Mouse (Mus musculus) forebrain, embryonic 16.5 days (tissue): ENCODE results near the gene Smim7. TPM values are rescaled to one million over a fixed set of nuclear protein-coding genes. Genes with fewer than 3 reads are reported as not detected.

ENCODE experiments used
- ATAC-seq: fragments of 200-750 bp; cut with Nextera tagmentation; 2 replicates; pipeline ENCODE4 v1.8.0; 2017; ENCODE audit warnings: mild to moderate bottlenecking, moderate library complexity
- H3K27ac ChIP-seq: fragments of 300-500 bp; sonication (generic); 2 replicates; pipeline ENCODE4 v1.5.1; 2014; ENCODE audit warnings: low read length, control low read depth
- H3K27me3 ChIP-seq: fragments of 300-500 bp; sonication (generic); replicated peaks from 2 replicates; pipeline ENCODE4 v1.6.1; 2014; ENCODE audit warnings: low read length; ENCODE audit not compliant: control insufficient read depth, insufficient read depth
- H3K36me3 ChIP-seq: fragments of 300-500 bp; sonication (generic); 2 replicates; pipeline ENCODE4 v1.6.1; 2014; ENCODE audit not compliant: control insufficient read depth, insufficient read depth
- H3K4me1 ChIP-seq: fragments of 300-500 bp; sonication (generic); replicated peaks from 2 replicates; pipeline ENCODE4 v1.6.1; 2014; ENCODE audit warnings: low read length; ENCODE audit not compliant: control insufficient read depth, insufficient read depth
- H3K4me2 ChIP-seq: fragments of 300-500 bp; sonication (generic); 2 replicates; pipeline ENCODE4 v1.6.1; 2014; ENCODE audit warnings: mild to moderate bottlenecking, low read length, control low read depth
- H3K4me3 ChIP-seq: fragments of 300-500 bp; sonication (generic); replicated peaks from 2 replicates; pipeline ENCODE4 v1.5.1; 2014; ENCODE audit warnings: mild to moderate bottlenecking, low read length, control low read depth
- H3K9ac ChIP-seq: fragments of 300-500 bp; sonication (generic); replicated peaks from 2 replicates; pipeline ENCODE4 v1.6.1; 2014; ENCODE audit warnings: low read depth, low read length, control low read depth
- H3K9me3 ChIP-seq: fragments of 300-500 bp; sonication (generic); 2 replicates; pipeline ENCODE4 v1.6.1; 2016; ENCODE audit warnings: low read length; ENCODE audit not compliant: control insufficient read depth
- WGBS: fragments of 180-500 bp; shearing (Covaris S2); extraction: QIAGEN DNeasy Blood & Tissue Kit; methylation state at CpG from one replicate; pipeline ENCODE4 v1.1.7; 2014; 5-methylcytosine and 5-hydroxymethylcytosine counted together
- polyA plus RNA-seq: library from polyadenylated mRNA; unstranded; fragments of >200 nt; fragmentation: Nextera tagmentation; extraction: Ambion mirVana; gene quantifications from 2 replicates; pipeline ENCODE4 v1.2.1, GENCODE M21; 2015

Smim7 gene
- polyA plus RNA-seq, 1 experiment from 2014 or later: 129 TPM

DNA sequence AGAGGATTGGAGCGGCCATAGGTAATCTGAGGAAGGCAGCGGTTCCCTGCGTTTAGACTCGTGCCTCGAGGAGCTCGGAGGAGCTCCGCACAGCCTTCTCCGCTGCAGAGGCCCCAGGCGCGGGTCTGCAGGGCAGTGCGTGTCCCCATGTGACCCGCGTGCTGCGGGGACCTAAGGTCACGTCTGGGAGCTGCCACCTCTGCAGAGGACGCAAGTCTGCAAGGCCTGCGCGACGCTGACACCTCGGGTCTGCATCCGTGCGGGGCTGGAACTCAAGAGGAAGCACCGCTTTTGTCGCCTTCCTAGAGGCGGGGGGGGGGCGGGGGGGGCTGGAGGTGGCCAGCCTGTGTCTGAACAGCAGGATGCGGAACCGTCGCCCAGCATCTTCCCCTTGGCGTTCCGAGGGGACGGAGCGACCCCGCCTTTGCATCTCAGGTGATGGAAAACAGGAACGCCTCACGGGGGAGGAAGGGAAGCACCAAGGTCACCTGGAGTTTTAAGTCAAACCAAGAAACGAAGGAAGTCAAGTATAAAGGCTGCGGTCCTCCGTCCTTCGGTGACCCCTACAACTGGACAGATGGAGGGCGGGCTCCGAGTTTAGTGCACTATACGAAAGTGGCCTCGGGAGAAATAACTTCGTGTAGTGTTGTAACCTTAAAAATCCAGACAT lies 22.1 kb downstream of the Smim7 start:
- H3K4me3 ChIP-seq: peak overlapping the region; percentile 96
- peaks cover 30% of the 10 kb centered on the region for H3K4me1 ChIP-seq
- no peak for ATAC-seq
- WGBS: under 1% methylated on average over 43 of the region's 45 CpGs
- no peaks in the 10 kb centered on the region for H3K27me3 ChIP-seq
- H3K36me3 ChIP-seq: no peaks in the 10 kb centered on the region
- H3K27ac ChIP-seq: peak overlapping the region; percentile 87
- H3K9ac ChIP-seq: peak overlapping the region; percentile 82
- H3K9me3 ChIP-seq: no peaks in the 10 kb centered on the region
- peak overlapping the region; percentile 87 for H3K4me2 ChIP-seq

DNA sequence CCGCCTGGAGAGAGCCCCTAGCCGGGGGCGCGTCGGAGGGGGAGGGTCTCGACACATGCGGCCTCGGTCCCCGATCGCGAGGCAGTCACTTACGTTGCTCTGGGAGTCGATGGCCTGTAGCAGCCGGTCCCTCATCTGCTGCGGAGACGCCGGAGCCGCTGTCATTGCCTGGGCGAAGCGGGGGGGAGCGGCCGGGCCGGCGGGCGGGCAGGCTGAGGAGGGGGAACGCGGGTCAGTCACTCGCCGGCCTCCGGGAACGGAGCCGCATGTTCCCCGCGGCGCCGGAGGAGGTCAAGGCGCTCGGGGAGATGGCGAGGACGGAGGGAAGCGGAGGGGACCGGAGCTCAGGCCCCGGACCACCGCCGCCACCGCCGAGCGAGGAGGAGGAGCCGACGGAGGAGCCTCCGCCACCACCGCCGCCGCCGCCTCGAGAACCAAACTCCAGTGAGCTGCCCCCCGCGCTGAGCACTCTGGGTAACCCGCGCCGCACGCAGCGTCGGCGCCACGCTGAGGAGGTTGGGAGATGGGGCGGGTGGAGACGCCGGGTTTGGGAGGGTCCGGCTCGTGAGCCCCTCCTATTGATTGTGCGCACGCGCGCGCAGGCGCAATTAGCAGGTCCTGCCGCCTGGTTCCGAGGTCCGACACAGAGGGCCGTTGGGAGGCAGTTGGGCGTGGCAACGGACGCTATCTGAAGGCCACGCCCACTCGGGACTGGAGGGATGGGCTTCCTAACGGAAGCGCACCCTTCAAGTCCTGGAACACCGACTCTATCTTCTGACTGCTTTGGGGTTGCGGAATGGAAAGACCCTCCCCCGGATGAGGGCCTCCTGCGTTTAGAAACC lies 22.9 kb downstream of the Smim7 start, which contains the start of gene Med26:
Gene Med26, minus strand, starts transcription at position 469 of the 842 bp plus-strand sequence.
- Histone ChIP-seq H3K27me3 (no peaks in the 10 kb centered on the region), H3K9me3 (no peaks in the 10 kb centered on the region), H3K36me3 (no peaks in the 10 kb centered on the region), H3K9ac (peak within 1 kb of the TSS; percentile 82), H3K4me3 (peak within 1 kb of the TSS; percentile 96), H3K4me1 (peaks cover 30% of the 10 kb centered on the region), H3K27ac (peak within 1 kb of the TSS; percentile 87), H3K4me2 (peak within 1 kb of the TSS; percentile 87)
- WGBS: under 1% methylated on average over 92 of the region's 92 CpGs
- peak; percentile 97 for ATAC-seq

DNA sequence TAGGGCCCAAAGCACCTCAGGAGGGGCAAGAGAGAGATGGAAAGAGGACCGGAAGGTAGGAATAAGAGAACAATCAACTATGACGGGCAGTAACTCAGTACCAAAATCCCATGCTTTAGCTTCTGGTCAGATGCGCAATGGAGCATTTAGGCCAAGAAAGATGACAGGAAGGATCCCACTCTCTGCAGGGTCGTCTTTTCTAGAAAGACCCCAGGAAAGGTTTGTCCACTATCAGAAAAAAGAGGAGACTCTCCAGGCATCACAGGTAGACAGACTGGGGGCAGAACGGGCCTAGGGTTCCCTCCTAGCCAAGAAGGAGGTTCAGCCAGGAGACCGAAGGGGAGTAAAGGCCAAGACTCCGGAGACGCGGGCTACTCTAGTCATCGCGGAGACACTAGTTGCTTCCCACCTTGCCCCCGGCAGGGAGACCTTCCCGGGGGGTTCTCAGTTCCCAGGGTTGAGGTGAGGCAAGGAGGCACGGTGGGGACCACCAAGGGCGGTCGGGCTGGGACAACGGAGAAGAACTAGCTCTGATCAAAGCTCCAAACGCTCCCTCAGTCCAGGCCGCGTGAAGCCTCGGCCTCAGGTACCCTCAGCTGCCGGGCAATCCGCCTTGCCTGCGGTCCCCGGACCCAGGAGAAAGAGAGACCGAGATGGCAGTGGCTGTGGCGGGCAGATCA lies 23.6 kb downstream of the Smim7 start:
- Histone ChIP-seq H3K4me3 (peak overlapping the region; percentile 96), H3K9me3 (no peaks in the 10 kb centered on the region), H3K27me3 (no peaks in the 10 kb centered on the region), H3K36me3 (no peaks in the 10 kb centered on the region), H3K4me1 (peaks cover 30% of the 10 kb centered on the region), H3K9ac (peak overlapping the region; percentile 82), H3K4me2 (peak overlapping the region; percentile 79), H3K27ac (no peak overlapping the region; the same call in 1 of the 2 replicates)
- no peak; the same call in none of the 2 replicates for ATAC-seq
- 1% methylated on average over 27 of the region's 27 CpGs for WGBS

DNA sequence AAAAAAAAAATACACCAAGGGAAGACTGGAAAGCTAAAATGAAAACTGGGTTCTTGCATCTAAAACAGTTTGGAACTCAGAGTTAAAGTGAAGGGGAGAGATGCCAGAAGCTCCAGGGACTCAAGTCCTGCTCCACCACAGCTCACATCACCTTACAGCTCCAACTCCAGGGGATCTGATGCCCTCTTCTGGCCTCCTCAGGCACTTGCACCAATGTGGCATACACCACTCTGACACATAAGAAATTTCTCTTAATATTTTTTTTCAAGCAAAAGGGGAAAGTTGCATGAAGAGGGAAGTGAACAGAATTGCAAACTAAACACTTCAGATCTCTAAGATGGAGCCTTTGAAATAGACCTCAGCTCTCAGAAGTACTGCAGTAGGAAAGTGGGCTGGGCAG lies 31.7 kb downstream of the Smim7 start:
- no peaks in the 10 kb centered on the region for H3K27me3 ChIP-seq
- no peak overlapping the region for H3K4me2 ChIP-seq
- H3K27ac ChIP-seq: no peak overlapping the region
- H3K36me3 ChIP-seq: no peaks in the 10 kb centered on the region
- no peak overlapping the region for H3K9ac ChIP-seq
- H3K4me1 ChIP-seq: no peaks in the 10 kb centered on the region
- ATAC-seq: no peak
- H3K9me3 ChIP-seq: no peaks in the 10 kb centered on the region
- H3K4me3 ChIP-seq: no peak overlapping the region

DNA sequence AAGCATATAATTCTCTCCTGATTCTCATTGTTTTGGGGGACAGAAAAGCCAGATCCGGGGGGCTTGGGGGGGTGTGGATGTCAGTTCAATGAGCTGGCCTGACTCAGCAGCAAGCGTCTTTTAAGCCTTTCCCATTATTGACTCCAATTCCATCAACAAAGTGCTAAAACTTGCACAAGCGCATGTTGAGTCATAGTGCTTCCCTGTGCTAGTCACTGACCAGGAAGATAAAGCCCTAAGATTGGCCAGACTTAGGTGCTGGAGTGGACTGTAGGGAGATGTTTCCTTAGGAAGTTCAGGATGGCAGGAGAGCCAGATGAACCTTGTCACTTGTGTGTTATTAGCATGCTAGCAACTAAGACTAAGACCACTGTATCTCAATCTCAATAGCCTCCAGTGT lies 36.0 kb downstream of the Smim7 start:
- Histone ChIP-seq H3K4me2 (no peak overlapping the region), H3K27me3 (no peaks in the 10 kb centered on the region), H3K9me3 (no peaks in the 10 kb centered on the region), H3K4me3 (no peak overlapping the region), H3K9ac (no peak overlapping the region), H3K27ac (no peak overlapping the region), H3K4me1 (no peaks in the 10 kb centered on the region), H3K36me3 (no peaks in the 10 kb centered on the region)
- no peak for ATAC-seq
- over 99% methylated on average over 3 of the region's 3 CpGs for WGBS

DNA sequence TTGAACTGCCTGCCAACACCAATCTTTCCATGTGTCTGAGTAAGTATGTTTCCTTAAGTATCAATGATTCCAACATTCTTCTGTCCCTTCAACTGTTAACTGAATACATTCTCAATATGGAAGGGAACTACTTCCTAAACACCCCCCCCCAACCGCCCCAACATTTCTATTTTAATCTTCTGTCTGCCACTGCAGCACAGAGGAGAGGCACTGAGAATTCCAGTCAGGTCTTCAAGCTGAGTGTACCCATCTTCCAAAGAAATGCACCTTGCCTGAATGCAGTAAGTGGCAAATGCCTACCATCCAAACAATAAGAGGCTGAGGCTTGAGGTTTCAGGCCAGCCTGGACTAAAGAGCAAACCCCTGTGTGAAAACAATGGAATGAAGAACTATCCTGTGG lies 38.8 kb downstream of the Smim7 start:
- H3K27ac ChIP-seq: no peak overlapping the region

DNA sequence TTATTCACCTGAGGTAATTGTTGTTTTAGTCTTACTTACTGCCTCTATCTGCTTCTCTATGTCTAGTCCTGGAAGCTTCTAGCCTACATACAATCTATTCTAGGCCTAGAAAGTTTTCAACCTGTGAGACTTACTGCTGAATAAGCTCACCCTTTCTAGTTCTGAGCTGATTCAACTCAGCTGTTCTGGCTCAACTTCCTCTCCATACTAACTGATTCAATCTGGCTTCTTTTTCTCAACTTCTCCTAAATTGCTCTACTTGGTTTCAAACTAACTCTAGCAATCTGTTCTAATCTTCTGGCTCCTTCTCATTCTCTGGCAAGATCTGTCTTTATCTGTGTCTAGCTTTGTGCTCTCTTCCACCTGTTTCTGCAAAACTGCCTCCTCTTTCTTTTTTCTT lies 49.0 kb downstream of the Smim7 start:
- Histone ChIP-seq H3K9ac (no peak overlapping the region), H3K27me3 (no peaks in the 10 kb centered on the region), H3K4me1 (no peaks in the 10 kb centered on the region), H3K4me2 (no peak overlapping the region), H3K27ac (no peak overlapping the region), H3K36me3 (no peaks in the 10 kb centered on the region), H3K9me3 (no peaks in the 10 kb centered on the region), H3K4me3 (no peak overlapping the region)
- ATAC-seq: no peak

More for the DNA sequence above, 38.8 kb downstream of the Smim7 start:
- no peak for ATAC-seq
- no peaks in the 10 kb centered on the region for H3K9me3 ChIP-seq
- H3K27me3 ChIP-seq: no peaks in the 10 kb centered on the region
- 90% methylated on average over 1 of the region's 1 CpGs for WGBS
- H3K4me1 ChIP-seq: no peaks in the 10 kb centered on the region
- H3K4me3 ChIP-seq: no peak overlapping the region
- H3K4me2 ChIP-seq: no peak overlapping the region
- H3K36me3 ChIP-seq: no peaks in the 10 kb centered on the region
- no peak overlapping the region for H3K9ac ChIP-seq

DNA sequence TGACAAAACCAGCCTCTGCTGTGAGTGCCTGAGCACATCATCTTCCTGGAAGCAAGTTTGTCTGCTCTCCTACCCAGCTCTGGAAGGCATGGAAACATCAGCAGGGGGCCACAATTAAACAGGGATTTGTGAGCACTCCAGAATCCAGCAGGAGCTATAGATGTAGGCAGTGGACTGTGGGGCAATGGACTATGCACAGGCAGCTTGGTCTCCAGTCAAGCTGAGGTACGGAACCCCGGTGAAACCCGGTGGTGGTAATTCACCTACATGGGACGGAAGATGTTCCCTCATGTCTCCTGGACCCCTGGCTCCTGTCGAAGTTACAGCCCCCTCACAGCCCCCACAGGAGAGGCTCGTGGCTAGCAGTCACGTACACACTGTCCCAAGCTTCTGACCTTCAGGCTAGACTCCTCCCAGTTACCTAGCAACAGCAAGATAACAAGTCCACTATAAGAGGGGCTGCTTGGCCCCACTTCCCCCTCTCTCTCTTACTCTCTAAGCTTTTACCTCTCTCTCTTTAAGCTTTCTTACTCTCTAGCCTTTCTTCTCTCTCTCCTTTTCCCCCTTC lies 53.4 kb downstream of the Smim7 start:
- H3K9ac ChIP-seq: no peak overlapping the region
- H3K9me3 ChIP-seq: no peaks in the 10 kb centered on the region
- H3K27me3 ChIP-seq: no peaks in the 10 kb centered on the region
- no peak for ATAC-seq
- H3K36me3 ChIP-seq: no peaks in the 10 kb centered on the region
- no peak overlapping the region for H3K4me3 ChIP-seq
- H3K27ac ChIP-seq: no peak overlapping the region
- H3K4me2 ChIP-seq: no peak overlapping the region
- 69% methylated on average over 7 of the region's 7 CpGs for WGBS
- H3K4me1 ChIP-seq: no peaks in the 10 kb centered on the region
